Mouse (Mus musculus): ENCODE measurements around the gene Zfp870. TPM values are rescaled to one million over a fixed set of nuclear protein-coding genes. Genes with fewer than 3 reads are reported as not detected.
"Not testable (repeated sequence)": the region's sequence is repeated elsewhere in the genome, so short reads cannot be mapped to it uniquely, and the experiment has no call there.

Gene Zfp870
- total RNA-seq, 2 experiments from 2014 or later: 7.9 to 9.2 TPM

DNA sequence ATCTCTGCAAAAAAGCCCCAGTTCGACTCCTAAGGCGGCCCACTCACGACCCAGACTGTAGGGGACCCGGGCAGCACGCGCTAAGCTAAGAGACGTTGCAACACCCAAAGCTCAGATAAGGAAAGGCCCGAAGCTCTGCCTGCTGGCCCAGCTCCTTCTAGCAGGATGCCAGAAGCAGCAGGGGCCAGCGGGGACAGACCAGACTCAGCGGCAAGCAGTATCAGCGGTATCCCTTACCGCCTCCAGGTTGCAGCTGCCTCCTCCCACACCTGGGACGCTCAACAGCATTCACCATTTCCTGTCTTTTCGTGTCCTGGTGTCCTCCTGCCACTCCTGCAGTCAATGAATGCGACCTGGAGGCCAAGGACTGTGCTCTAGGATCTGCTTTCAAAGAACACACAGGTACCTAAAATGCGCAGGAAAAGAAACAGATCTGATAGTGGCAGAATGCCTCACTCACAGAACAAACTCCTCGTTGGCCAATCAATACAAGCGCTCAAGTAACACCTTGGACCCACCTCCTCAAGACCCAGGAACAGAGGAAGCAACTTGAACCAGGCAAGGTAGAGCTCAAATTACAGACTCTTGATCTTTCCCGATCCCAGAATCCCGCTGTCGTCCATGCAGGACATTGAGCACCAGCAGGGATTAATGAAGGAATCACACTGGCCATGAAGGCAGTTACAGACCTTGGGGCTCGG lies 13.8 kb downstream of the Zfp870 start:
- no peak for DNase-seq (ENCODE audit: low spot score in 2 of 2)
- intact Hi-C loops (cut with DNase I): no loop called here

DNA sequence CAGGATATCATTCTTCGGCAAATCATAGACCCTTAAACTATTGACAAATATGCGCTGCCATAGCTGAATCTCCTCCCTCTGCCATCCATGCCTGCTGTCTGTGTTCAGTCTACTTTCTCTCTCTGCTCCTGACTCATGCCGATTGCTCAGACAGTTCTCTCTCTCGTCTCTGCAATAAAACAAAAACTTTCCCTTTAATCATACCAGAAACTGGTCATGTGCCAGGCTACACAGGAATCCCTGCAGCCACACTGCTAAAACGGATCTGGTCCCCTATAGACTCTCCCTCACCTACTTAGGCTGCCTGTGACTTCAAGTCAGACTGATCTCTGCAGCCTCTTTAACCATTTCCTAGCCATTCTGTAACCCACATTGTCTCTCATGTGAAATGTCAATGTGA lies 18.7 kb downstream of the Zfp870 start:
- intact Hi-C loops (cut with DNase I): no loop called here
- DNase-seq (ENCODE audit: low spot score in 2 of 2): no peak

DNA sequence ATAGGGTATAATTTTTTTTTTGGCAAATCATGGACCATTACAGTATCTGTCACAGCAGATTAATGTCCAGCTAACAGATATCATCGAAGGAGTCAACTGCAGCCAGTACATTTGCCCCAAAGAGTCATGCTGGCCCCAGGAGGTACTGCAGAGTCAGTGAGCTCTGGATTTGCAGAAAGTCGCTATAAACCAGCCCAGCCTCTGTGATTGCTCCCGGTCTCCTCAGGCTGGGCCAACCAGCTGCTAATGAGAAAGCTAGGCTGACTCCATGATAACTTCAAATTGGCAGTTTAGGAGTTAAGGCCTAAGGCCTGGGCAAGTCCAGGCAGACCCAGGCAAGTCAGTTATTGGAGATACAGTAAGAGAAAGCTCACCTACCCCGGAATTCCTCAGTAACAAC lies 19.4 kb downstream of the Zfp870 start:
- no peak for DNase-seq (ENCODE audit: low spot score in 2 of 2)
- intact Hi-C loops (cut with DNase I): no loop called here

DNA sequence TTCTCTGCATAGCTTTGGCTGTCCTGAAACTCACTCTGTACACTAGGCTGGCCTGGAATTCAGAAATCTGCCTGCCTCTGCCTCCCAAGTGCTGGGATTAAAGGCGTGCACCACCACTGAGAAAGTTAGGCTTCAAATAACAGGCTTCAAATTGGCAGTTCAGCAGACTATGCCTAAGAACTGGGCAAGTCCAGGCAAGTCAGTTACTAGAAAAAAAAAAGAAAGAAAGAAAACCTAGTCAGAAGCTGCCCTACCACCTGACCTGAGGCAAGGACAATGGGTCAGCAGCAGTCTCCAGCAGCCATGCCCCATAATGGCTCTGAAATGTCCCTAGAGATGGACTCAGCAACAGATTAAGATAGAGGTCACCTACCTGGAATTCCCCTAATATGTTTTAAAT lies 20.0 kb downstream of the Zfp870 start:
- DNase-seq (ENCODE audit: low spot score in 2 of 2): no peak
- intact Hi-C loops (cut with DNase I): no loop called here

DNA sequence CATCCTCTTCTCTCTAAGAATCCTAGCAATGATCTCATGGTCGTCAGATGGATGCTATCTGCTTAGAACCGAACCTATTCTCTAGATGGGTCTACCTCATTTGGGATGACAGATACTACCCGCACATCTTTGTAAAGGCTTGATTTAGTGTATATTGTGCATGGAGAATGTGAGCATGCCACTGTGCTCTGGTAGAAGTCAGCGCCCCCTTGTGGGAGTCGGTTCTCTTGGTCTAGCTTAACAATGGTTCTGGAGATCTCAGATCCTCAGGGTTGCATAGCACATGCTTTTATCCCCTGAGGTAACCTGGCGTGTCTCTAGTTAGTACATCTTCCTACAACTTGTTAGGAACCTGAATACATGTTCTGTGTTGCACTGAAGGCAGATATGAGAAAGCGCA lies 24.2 kb downstream of the Zfp870 start:
- DNase-seq (ENCODE audit: low spot score in 2 of 2); intact Hi-C loops (cut with DNase I): not testable (repeated sequence)

DNA sequence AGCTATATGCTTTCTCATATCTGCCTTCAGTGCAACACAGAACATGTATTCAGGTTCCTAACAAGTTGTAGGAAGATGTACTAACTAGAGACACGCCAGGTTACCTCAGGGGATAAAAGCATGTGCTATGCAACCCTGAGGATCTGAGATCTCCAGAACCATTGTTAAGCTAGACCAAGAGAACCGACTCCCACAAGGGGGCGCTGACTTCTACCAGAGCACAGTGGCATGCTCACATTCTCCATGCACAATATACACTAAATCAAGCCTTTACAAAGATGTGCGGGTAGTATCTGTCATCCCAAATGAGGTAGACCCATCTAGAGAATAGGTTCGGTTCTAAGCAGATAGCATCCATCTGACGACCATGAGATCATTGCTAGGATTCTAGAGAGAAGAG lies 34.7 kb downstream of the Zfp870 start:
- DNase-seq (ENCODE audit: low spot score in 2 of 2); intact Hi-C loops (cut with DNase I): not testable (repeated sequence)

DNA sequence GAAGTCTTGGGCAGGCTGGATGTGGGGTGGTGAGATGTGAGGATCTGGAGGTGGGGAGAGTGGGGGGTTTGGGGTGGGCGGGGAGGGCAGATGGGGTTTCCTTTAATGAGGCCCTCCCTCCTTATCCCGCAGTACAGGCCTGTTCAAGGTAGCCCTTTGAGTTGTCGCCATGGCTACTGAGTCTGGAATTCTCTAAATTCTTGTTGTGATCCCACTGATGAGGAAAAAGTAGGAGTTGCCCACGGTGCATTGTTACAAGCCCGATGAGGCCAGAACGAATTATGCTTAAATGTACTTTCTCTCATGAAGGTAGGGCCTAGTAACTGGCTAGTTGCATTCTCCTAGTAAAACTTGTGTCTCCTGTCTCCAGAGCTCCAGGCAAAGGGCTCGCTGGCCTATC lies 39.9 kb downstream of the Zfp870 start:
- DNase-seq (ENCODE audit: low spot score in 2 of 2): no peak
- intact Hi-C loops (cut with DNase I): no loop called here

DNA sequence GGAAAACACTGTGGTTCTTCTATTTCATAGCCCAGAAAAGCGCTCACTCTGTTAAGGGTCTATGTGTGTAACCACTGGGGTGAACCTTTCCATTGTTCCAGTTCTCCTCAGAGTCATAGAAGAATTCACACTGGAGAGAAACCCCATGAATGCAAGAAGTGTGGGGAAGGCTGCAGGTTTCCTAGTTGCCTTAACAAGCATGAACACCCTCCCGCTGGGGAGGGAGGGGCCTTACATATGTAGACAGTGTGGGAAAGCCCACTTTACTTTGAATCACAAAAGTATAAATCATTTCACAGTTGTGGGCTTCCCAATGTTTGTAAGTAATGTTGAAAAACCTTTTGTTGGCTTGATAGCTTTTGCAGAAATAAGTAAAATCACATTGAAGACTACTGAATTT lies 50.1 kb downstream of the Zfp870 start:
- DNase-seq (ENCODE audit: low spot score in 2 of 2): no peak
- intact Hi-C loops (cut with DNase I): no loop called here

DNA sequence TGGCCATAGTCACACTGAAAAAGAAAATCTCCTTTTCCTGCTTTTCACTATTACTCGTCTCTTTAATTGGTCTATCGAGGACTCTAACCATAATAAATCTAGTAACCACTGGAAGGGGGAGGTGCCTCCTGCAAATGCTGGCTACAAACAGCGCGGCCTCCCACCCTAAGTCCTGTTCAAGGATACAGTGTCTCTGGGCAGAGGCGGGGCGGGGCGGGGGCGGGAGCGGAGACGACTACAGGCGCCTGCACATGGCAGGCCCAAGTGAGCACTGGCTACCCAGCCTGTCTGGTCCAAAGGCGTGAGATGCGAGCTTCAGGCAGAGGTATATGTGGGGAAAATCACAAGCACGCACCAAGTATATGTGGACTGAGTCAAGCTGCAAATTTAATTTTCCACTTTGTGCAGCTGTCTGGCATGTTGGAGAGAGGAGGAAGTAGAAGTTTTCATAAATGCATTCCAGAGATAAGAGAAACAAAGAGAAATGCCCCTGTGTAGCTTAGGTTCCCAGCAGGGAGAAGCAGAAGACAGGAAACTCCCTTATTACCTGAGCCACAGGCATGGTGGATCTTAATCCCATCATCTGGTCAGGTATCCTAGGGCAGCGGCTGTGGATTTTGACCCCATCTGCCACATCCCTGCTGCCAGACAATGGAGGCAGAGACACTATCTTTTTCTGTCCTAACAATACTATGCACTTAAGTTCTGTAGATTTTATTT lies 52.2 kb downstream of the Zfp870 start:
- DNase-seq (ENCODE audit: low spot score in 2 of 2): peak in 1 of 2 experiments; percentile 17
- intact Hi-C loops (cut with DNase I): no loop called here

DNA sequence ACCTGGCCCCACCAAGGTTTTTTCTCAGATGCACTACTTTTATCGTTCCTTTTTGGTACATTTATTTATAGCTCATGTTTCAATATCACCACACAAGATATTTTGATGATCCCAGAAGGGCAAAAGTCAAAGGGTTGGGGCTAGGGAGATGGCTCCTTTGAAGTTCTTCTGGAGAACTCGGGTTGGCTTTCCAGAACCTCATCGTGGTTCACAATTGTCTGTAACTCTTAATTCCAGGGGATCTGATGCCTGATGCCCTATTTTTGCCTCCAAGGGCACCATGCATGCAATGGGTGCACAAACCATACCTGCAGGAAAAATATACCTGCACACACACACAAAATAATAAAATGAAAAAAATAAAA lies 61.0 kb downstream of the Zfp870 start:
- no peak for DNase-seq (ENCODE audit: low spot score in 2 of 2)
- intact Hi-C loops (cut with DNase I): no loop called here

DNA sequence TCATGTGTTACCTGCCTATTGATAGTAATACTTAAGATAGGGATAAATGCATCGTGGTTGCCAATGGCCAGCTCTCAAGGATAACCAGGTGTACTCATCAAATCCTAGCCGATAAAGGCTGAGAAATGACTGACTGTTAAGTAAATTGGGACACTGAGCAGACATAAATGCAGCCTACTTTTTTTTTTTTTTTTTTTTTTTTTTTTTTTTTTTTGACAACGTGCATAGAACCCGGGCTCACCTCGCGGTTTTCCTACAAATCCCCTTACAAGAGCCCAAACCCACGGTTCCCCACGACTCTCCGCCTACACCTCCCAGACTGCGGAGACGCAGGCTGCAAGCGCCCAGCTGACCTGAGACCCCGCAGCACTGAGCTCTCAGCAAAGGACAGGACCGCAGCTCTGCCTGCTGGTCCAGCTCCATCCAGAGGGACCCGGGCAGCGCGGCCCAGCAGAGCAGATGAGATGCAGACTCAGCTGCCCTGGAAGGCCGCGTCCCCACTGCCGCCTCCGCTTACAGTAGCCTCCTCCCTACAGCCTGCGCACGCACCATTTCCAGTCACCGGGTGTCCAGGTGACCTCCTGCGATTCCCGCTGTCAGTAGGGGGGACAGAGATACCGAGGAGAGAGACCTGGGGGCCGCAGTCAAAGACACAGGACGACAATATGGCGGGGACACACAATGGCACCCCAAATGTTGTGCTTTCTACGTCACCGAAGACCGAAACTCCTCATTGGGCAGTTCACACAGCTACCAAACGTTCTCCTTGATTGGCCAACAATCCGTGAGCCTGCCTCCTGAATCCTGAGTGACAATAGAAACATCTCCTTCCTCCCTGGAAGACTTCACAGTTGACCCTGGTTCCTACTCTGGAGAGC lies 61.7 kb downstream of the Zfp870 start, which contains the start of gene Zfp799:
TSS of gene Zfp799 (minus strand) at position 722 of the 878 bp plus-strand sequence.
- intact Hi-C loops (cut with DNase I): no loop called here

More for the DNA sequence above, 61.7 kb downstream of the Zfp870 start, which contains the start of gene Zfp799:
- DNase-seq (ENCODE audit: low spot score in 2 of 2): peak; percentile 84 to 95

Other genes starting within 250 kb of the Zfp870 start
- gene Cyp4f40, start 232.7 kb downstream of the Zfp870 start, total RNA-seq (2021): not detected
- 10 to 100 TPM; 19.0 to 22.0 TPM for gene Cyp4f15, start 206.0 kb downstream of the Zfp870 start, total RNA-seq (2021)
- gene Zfp871, start 103.4 kb downstream of the Zfp870 start, total RNA-seq (2021): 10 to 100 TPM; 84.8 to 93.7 TPM
- 1 to 10 TPM; 6.1 to 7.5 TPM for gene Zfp811, start 81.7 kb downstream of the Zfp870 start, total RNA-seq (2021)
- gene Zfp799, start 61.4 kb downstream of the Zfp870 start, total RNA-seq (2021): 10 to 100 TPM; 27.0 to 32.1 TPM
- 1 to 10 TPM; 6.0 to 6.6 TPM for gene Cyp4f14, start 25.7 kb upstream of the Zfp870 start, total RNA-seq (2021)
- 10 to 100 TPM; 14.8 to 20.8 TPM for gene Cyp4f13, start 55.8 kb upstream of the Zfp870 start, total RNA-seq (2021)
- gene Zfp472, start 74.2 kb upstream of the Zfp870 start, total RNA-seq (2021): 1 to 10 TPM; 4.9 to 6.3 TPM
- 10 to 100 TPM; 16.1 to 18.0 TPM for gene Zfp952, start 101.5 kb upstream of the Zfp870 start, total RNA-seq (2021)
- 10 to 100 TPM; 19.0 to 24.6 TPM for gene Zfp763, start 141.8 kb upstream of the Zfp870 start, total RNA-seq (2021)
- gene 4921501E09Rik, start 176.4 kb upstream of the Zfp870 start, total RNA-seq (2021): not detected
- gene Zfp563, start 197.7 kb upstream of the Zfp870 start, total RNA-seq (2021): 10 to 100 TPM; 17.5 to 19.5 TPM
- 1 to 10 TPM; 2.8 to 3.0 TPM for gene Morc2b, start 248.0 kb upstream of the Zfp870 start, total RNA-seq (2021)

Measured in left cerebral cortex, postnatal 25 days (tissue).